Mouse (Mus musculus): ENCODE measurements at regions not wholly inside any gene's neighbourhood (a gene's known extent, or its start where the extent isn't known, plus 50 kb on each side); places are given as distances from the start of the nearest gene placed in this dataset.
A peak's percentile ranks its signal among the peaks of the same experiment; 100 is the strongest.

- peak; percentile 6 for DNase-seq (ENCODE audit: low read depth, low spot score)
- Histone ChIP-seq H3K27ac (ENCODE audit: control insufficient read depth, low read depth, low read length) (no peak overlapping the region), H3K9me3 (replicated peaks; ENCODE audit: insufficient read depth, low read length) (no peaks in the 10 kb centered on the region), H3K79me2 (ENCODE audit: control insufficient read depth, insufficient read depth, low read length, poor library complexity) (no peaks in the 10 kb centered on the region), H3K36me3 (ENCODE audit: control insufficient read depth in 1 of 2, insufficient read depth in 2 of 2, low read length in 2 of 2) (no peaks in the 10 kb centered on the region), H3K4me3 (ENCODE audit: control insufficient read depth in 1 of 2, insufficient read depth in 1 of 2, low read depth in 2 of 2, low read length in 2 of 2) (no peak overlapping the region), H3K9ac (ENCODE audit: control insufficient read depth, low read depth, low read length, poor library complexity, severe bottlenecking) (no peak overlapping the region), H3K4me1 (ENCODE audit: control insufficient read depth in 1 of 2, insufficient read depth in 2 of 2, low read length in 2 of 2) (no peaks in the 10 kb centered on the region), H3K27me3 (ENCODE audit: control insufficient read depth in 1 of 2, insufficient read depth in 2 of 2, low read length in 2 of 2) (no peaks in the 10 kb centered on the region; a peak in 1 of 4 replicates)
- TF ChIP-seq UBTF (IDR thresholded peaks at IDR 0.05; ENCODE audit: borderline replicate concordance, insufficient read depth, low read depth, low read length) (no peak), HCFC1 (IDR thresholded peaks at IDR 0.05; ENCODE audit: low read depth, low read length) (no peak), RAD21 (IDR thresholded peaks at IDR 0.05; ENCODE audit: low read depth, low read length) (peak; percentile 24), CTCF (IDR thresholded peaks at IDR 0.05 in 2 of 3, conservative IDR thresholded peaks at IDR 0.05 in 1 of 3; ENCODE audit: control insufficient read depth in 1 of 3, insufficient read depth in 1 of 3, low read depth in 2 of 3, low read length in 3 of 3, poor library complexity in 1 of 3, severe bottlenecking in 1 of 3) (0 out of 6 replicates have a peak, but pooled peaks of 1 of the 3 experiments have one; percentile 21)
Observed at GRCm38 (mm10) chr3:117153011-117153473, 184.3 kb upstream of the Palmd start.

GRCm38 (mm10) chr3:117152414-117152813, 183.6 kb upstream of the Palmd start:
- no peak overlapping the region for H3K27ac ChIP-seq (ENCODE audit: control insufficient read depth, low read depth, low read length)
- H3K4me1 ChIP-seq (ENCODE audit: control insufficient read depth in 1 of 2, insufficient read depth in 2 of 2, low read length in 2 of 2): no peaks in the 10 kb centered on the region
- no peak overlapping the region for H3K9ac ChIP-seq (ENCODE audit: control insufficient read depth, low read depth, low read length, poor library complexity, severe bottlenecking)
- H3K4me3 ChIP-seq (ENCODE audit: control insufficient read depth in 1 of 2, insufficient read depth in 1 of 2, low read depth in 2 of 2, low read length in 2 of 2): no peak overlapping the region
- peak; percentile 3 for DNase-seq (ENCODE audit: low read depth, low spot score)
- TF ChIP-seq RAD21 (IDR thresholded peaks at IDR 0.05; ENCODE audit: low read depth, low read length) (no peak), MEF2A (IDR thresholded peaks at IDR 0.05; ENCODE audit: extremely low read depth, insufficient replicate concordance, low read depth, low read length, poor library complexity, severe bottlenecking) (no peak), MAX (IDR thresholded peaks at IDR 0.05; ENCODE audit: low read length) (no peak), RCOR1 (IDR thresholded peaks at IDR 0.05; ENCODE audit: low read depth, low read length) (no peak), CHD1 (IDR thresholded peaks at IDR 0.05; ENCODE audit: low read depth, low read length) (no peak), CHD2 (IDR thresholded peaks at IDR 0.05; ENCODE audit: low read length) (no peak), MXI1 (IDR thresholded peaks at IDR 0.05; ENCODE audit: low read depth, low read length) (no peak)
- H3K36me3 ChIP-seq (ENCODE audit: control insufficient read depth in 1 of 2, insufficient read depth in 2 of 2, low read length in 2 of 2): no peaks in the 10 kb centered on the region
- H3K79me2 ChIP-seq (ENCODE audit: control insufficient read depth, insufficient read depth, low read length, poor library complexity): no peaks in the 10 kb centered on the region
- H3K9me3 ChIP-seq (replicated peaks; ENCODE audit: insufficient read depth, low read length): no peaks in the 10 kb centered on the region
- no peaks in the 10 kb centered on the region; a peak in 2 of 4 replicates for H3K27me3 ChIP-seq (ENCODE audit: control insufficient read depth in 1 of 2, insufficient read depth in 2 of 2, low read length in 2 of 2)

GRCm38 (mm10) chr3:117147414-117147813, 178.6 kb upstream of the Palmd start:
- Histone ChIP-seq H3K27ac (ENCODE audit: control insufficient read depth, low read depth, low read length) (no peak overlapping the region), H3K27me3 (ENCODE audit: control insufficient read depth in 1 of 2, insufficient read depth in 2 of 2, low read length in 2 of 2) (no peaks in the 10 kb centered on the region; a peak in 1 of 4 replicates), H3K9me3 (replicated peaks; ENCODE audit: insufficient read depth, low read length) (no peaks in the 10 kb centered on the region), H3K4me3 (ENCODE audit: control insufficient read depth in 1 of 2, insufficient read depth in 1 of 2, low read depth in 2 of 2, low read length in 2 of 2) (no peak overlapping the region), H3K36me3 (ENCODE audit: control insufficient read depth in 1 of 2, insufficient read depth in 2 of 2, low read length in 2 of 2) (no peaks in the 10 kb centered on the region), H3K9ac (ENCODE audit: control insufficient read depth, low read depth, low read length, poor library complexity, severe bottlenecking) (no peak overlapping the region), H3K4me1 (ENCODE audit: control insufficient read depth in 1 of 2, insufficient read depth in 2 of 2, low read length in 2 of 2) (no peaks in the 10 kb centered on the region), H3K79me2 (ENCODE audit: control insufficient read depth, insufficient read depth, low read length, poor library complexity) (no peaks in the 10 kb centered on the region)
- TF ChIP-seq ZKSCAN1 (IDR thresholded peaks at IDR 0.05; ENCODE audit: low read depth, low read length): no peak
- peak in 2 of 3 experiments; percentile 1 to 16; a peak in 1 of 6 replicates for TF ChIP-seq CTCF (IDR thresholded peaks at IDR 0.05 in 2 of 3, conservative IDR thresholded peaks at IDR 0.05 in 1 of 3; ENCODE audit: control insufficient read depth in 1 of 3, insufficient read depth in 1 of 3, low read depth in 2 of 3, low read length in 3 of 3, poor library complexity in 1 of 3, severe bottlenecking in 1 of 3)
- no peak for DNase-seq (ENCODE audit: low read depth, low spot score)

All from MEL (cell line).